Mouse (Mus musculus) kidney, postnatal 25 days (tissue): Measurements from ENCODE around the gene Erp44.

Experiments
- DNase-seq, 2 experiments: peaks; one replicate each; pipeline ENCODE4 v3.0.0; 2021; ENCODE audit warnings: mixed read lengths in 2 of 2

The Erp44 gene

GRCm38 (mm10) chr4:48279498-48280134, at the start of gene Erp44, which contains the start of gene Invs:
Gene Erp44, minus strand, starts transcription at chr4:48279558.
Gene Invs, plus strand, starts transcription at chr4:48279760.
- DNase-seq, result peak; percentile 93 to 98

DNA sequence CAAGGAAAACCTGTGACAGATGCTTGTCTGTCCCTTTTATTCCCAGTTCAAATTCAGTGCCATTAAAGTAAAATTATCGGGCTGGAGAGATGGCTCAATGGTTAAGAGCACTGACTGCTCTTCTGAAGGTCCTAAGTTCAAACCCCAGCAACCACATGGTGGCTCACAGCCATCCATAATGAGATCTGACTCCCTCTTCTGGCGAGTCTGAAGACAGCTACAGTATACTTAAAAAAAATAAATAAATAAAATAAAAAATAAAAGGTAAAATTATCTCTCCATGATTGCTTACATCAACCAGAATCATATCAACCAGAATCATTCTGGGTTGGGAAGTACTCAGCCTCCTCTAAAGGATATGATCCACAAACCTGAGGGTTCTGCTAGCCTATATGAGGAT, 48.7 kb upstream of the Erp44 start:
- no peak for DNase-seq

- DNase-seq, result no peak
Measured at GRCm38 (mm10) chr4:48327192-48327591, 47.8 kb upstream of the Erp44 start.

DNA sequence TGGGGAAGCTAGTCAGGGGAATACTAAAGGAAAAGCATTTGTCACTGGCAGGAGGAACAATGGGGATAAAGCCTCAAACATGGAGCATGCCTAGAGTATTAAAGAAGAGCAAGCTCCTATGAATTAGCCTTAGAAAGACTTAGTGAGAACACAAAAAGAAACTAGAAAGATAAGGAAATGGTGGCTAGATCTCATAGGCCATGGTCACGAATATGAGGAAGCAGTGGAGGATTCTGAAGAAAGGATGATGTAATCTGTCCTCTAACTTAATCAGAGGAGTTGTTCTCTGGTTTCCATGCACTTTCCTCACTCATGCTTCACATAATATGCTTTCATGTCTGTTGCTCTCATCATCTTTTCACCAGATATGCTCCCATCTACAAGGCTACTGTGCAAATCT, 42.7 kb upstream of the Erp44 start:
- no peak for DNase-seq

GRCm38 (mm10) chr4:48321276-48321675, 41.9 kb upstream of the Erp44 start:
- DNase-seq, result peak in 1 of 2 experiments; percentile 46

DNA sequence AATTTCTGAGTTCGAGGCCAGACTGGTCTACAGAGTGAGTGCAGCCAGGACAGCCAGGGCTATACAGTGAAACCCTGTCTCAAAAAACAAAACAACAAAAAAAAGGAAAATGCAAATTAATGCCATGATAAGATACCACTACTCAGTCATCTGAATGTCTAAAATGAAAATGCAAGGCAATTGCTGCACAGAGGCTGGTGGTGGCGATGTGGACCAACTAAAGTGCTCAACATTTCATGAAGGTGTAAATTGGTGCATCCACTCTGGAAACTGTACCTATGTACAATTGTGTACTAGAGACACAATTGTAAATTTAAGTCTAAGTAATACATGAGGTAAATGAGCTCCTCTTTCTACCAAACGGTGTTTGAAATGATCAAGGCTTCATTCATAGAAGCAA, 36.7 kb upstream of the Erp44 start:
- no peak for DNase-seq

DNA sequence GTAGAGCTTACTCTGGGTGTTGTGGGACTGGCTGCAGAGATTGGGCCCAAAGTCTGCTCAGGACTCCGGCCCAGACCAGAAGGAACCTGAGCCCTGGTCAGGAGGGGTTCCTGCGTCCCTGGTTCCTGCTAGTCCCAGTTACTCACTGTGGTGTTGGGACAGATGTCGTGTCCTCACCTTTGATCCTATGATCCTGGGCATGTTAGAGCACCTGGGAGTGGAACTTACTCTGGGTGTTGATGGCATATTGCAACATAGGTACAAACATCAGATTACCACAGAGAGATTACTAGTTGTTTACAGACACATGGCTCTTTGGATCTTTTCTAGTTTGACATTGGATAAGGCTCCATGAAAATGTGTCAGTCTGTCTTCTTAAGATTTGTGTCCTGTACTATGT, 35.5 kb upstream of the Erp44 start:
- DNase-seq, result no peak

DNA sequence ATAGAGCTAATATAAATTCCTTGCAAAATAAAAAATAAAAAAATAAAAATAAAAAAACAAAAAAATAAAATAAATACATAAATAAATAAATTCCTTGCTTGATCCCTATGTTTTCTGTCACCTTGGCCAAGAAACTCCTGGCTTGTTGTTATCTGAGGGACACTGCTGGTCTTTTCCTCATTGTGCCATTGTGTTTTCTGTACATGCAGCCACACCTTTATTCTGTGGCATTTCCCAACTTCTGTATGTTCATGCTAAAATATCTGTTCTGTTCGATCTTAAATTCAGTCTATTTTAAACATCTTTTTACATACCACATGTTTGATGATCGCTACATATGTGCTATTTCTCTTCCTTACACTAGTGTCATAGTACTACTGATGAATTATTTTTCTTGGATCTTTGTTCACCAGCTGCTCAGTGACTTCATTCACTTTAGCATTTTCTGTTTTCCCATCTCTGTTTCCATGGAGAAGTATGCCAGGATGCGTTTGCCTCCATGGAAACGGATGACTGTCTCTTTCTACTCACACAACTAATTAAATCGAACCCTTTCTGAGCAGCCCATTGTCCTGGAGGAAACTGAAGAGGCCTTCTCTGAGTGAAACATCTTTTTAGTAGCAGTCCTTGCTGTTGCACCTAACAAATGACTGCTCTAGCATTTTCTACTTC, 7.9 kb upstream of the Erp44 start:
- DNase-seq, result no peak

DNA sequence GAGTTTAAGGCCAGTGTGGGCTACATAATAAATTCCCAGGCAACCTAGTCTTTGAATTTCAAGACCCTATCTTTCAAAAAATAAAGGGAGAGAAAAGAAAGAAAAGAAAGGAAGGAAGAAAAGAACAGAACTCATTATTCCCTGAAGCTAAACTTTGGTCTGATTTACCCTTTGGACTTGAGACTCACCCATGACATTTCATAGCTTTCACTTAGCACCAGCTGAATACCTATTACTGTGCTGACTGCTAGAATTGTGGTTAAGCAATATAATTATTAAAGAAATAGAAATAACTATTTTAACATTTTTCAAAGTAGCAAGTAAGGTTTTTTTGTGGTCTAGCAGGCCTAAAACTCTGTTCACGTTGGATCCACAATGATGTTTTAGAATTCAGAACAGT, 1.8 kb upstream of the Erp44 start:
- DNase-seq, result no peak

DNA sequence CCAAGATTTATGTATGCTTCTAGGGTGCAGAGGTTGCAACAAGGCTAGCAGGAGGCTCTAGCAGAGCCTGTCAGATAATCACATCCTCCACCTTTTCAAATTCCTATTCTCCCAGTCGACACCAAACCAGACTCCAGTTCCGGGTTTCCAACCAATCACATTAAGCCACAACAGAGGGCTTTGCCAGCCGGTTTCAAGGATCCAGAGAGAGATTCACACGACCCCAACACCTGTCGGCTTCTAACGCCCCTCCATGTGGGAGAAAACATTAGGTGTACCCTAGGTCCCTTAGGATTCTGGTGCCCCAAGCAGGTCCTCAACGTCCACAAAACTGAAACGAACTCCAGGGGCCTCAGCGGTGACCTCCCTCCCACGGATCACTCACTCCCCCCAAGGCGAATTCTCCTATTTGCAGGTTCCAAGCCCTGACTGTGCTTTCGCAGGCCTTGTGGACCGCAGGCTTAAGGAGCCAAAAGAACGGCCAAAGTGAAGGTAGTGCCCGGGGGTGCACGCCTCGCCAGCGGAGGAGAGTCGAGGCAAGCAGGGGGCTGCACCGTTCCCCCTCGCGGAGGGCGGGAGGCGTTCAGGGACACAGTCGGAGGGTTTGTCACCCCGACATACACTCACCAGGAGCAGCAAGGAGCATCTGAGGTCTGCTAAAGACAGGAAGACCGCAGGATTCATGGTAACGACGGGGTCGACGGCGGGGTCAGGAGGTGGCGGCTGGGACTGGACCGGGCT, 431 bp downstream of the Erp44 start:
- no peak for DNase-seq

GRCm38 (mm10) chr4:48277011-48277410, 2.3 kb downstream of the Erp44 start:
- peak in 1 of 2 experiments; percentile 33 for DNase-seq

- no peak for DNase-seq
Measured at GRCm38 (mm10) chr4:48275736-48276135, 3.6 kb downstream of the Erp44 start.

GRCm38 (mm10) chr4:48273119-48273829, 6.1 kb downstream of the Erp44 start:
- no peak for DNase-seq

DNA sequence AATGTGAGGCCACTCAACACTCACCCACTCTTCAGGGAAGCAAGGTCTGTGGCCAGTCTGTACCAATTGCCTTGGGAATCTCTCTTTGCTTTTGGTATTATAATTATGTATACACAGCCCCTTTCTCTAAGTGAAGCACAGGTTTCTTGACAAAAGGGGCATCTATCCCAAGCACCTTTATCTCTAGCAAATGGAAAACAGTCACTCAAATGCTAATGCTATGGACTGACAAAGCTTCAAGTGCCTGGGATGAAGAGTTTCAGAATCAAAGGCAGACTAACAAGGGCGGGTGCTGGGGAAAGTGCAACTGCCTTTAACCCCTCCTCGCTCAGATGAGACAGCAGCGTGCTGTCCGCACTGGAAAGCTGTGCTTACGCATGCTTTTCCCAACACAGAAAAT, 7.5 kb downstream of the Erp44 start:
- no peak for DNase-seq

DNA sequence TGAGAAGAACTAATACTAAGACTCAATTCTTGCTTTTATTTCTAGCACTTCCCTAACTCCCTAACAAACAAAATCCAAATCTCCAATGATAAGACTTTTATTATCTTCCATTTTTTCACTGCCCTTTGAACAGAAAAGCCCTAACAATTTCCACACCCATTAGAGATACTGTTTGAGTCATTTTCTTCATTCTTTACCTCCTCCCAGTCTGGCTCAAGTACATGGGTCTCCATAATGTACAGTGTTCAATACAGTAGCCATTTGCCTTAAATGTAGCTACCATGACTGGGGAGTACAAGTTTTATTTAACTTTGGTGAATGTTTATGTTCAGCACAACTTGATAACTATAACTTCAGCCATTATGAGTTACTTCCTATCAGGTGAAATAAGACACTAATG, 8.8 kb downstream of the Erp44 start:
- DNase-seq, result no peak

DNA sequence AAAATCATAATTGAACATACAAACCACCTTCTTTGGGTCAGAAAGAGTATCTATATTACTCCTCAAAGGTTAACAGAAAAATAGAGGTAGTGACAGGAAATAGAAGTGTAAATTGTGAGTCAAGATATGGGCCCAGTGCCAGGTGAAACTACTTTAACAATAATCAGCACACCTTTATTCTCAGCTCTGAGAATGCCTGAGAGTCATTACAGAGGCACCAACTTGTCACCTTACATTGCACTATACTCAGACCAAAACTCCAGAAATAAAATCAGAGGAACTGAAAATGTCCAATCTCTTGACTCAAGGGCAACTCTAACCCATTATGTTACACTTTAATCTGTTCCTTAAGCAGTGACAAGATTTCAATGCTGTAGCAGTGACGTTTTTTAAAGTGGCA, 11.2 kb downstream of the Erp44 start:
- DNase-seq, result no peak

DNA sequence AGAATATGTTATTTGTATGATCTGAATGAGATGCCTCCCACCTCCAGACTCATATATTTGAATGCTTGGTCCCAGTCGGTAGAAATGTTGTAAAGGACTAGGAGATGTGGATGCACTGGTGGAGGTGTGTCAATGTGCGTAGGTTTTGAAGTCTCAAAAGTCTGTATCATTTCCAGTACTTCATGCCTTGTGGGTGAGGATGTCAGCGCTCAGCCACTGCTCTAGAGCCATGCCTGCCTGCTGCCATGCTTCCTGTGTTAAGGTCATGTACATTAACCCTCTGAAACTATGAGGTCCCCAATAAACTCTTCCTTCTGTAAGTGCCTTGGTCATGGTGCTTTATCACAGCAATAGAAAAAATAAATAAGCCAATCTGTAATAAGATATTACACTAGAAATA, 11.7 kb downstream of the Erp44 start:
- no peak for DNase-seq

DNA sequence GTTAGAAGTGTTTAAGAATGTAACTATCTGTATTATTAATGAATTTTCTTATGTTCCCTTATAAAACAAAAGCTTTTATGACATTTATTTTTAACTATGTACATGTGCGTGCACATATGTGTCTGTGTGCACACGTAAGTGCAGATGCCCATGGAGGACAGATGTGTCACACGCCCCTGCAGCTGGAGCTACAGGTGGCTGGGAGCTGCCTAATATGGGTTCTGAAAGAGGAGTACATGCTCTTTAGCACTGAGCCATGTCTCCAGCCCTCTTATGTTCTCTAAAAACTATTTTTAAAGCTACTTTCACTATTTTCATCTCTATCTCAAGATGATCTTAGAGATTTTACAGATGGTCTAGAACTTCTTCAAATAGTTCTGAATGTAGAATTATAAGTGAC, 21.3 kb downstream of the Erp44 start:
- no peak for DNase-seq

- DNase-seq, result no peak
Measured at GRCm38 (mm10) chr4:48253266-48253665, 26.1 kb downstream of the Erp44 start.

GRCm38 (mm10) chr4:48244280-48244679, 35.1 kb downstream of the Erp44 start:
- no peak for DNase-seq

- DNase-seq, result no peak
Measured at GRCm38 (mm10) chr4:48243737-48244136, 35.6 kb downstream of the Erp44 start.

- DNase-seq, result no peak
Measured at GRCm38 (mm10) chr4:48242482-48242881, 36.9 kb downstream of the Erp44 start.

GRCm38 (mm10) chr4:48239046-48239445, 40.3 kb downstream of the Erp44 start:
- DNase-seq, result no peak
